Mouse (Mus musculus): ENCODE data around the gene Gm3045.

GRCm38 (mm10) chr13:56472661-56473060, 46.3 kb downstream of the Gm3045 start:
- TF ChIP-seq CTCF (IDR thresholded peaks at IDR 0.05; ENCODE audit: low read depth) (no peak), EP300 (IDR thresholded peaks at IDR 0.05; ENCODE audit: low read depth) (no peak)

Data from liver, postnatal 0 days (tissue).